Mouse (Mus musculus) ES-Bruce4 (cell line): ENCODE results near the gene Amfr. TPM values are rescaled to one million over a fixed set of nuclear protein-coding genes. Genes with fewer than 3 reads are reported as not detected.
A peak's percentile ranks its signal among the peaks of the same experiment; 100 is the strongest.

ENCODE experiments used
- H3K27ac ChIP-seq: 2 replicates; pipeline ENCODE4 v1.5.1; 2012; ENCODE audit warnings: low read length, inconsistent platforms; ENCODE audit not compliant: insufficient read depth
- H3K27me3 ChIP-seq: 2 replicates; pipeline ENCODE4 v1.6.1; 2012; ENCODE audit warnings: mild to moderate bottlenecking, low read length, inconsistent platforms; ENCODE audit not compliant: control insufficient read depth, poor library complexity, insufficient read depth, severe bottlenecking
- H3K36me3 ChIP-seq: 2 replicates; pipeline ENCODE4 v1.6.1; 2012; ENCODE audit warnings: inconsistent platforms, mild to moderate bottlenecking, low read length, moderate library complexity; ENCODE audit not compliant: control insufficient read depth, poor library complexity, insufficient read depth, severe bottlenecking
- H3K4me1 ChIP-seq: one replicate; pipeline ENCODE4 v1.8.1; 2011; ENCODE audit warnings: low read length; ENCODE audit not compliant: control insufficient read depth, insufficient read depth
- H3K4me3 ChIP-seq: 2 replicates; pipeline ENCODE4 v1.5.1; 2011; ENCODE audit warnings: low read depth, mild to moderate bottlenecking, low read length
- H3K9ac ChIP-seq: 2 replicates; pipeline ENCODE4 v1.6.1; 2012; ENCODE audit warnings: low read depth, mild to moderate bottlenecking, inconsistent platforms; ENCODE audit not compliant: poor library complexity, severe bottlenecking
- H3K9me3 ChIP-seq: replicated peaks from 2 replicates; pipeline ENCODE4 v1.6.1; 2012; ENCODE audit warnings: mild to moderate bottlenecking, low read length, inconsistent platforms; ENCODE audit not compliant: control insufficient read depth, poor library complexity, insufficient read depth, severe bottlenecking
- CTCF ChIP-seq: IDR thresholded peaks from one replicate; pipeline ENCODE4 v1.8.1; 2011; ENCODE audit warnings: low read depth, low read length
- EP300 ChIP-seq: IDR thresholded peaks from 2 replicates; pipeline ENCODE4 v1.6.1; 2011; ENCODE audit warnings: low read depth, low read length; ENCODE audit not compliant: insufficient read depth
- POLR2A ChIP-seq: IDR thresholded peaks from one replicate; pipeline ENCODE4 v1.8.1; 2011; ENCODE audit warnings: low read length; ENCODE audit not compliant: insufficient read depth
- polyA plus RNA-seq: library from polyadenylated mRNA; stranded (reverse); fragments of >200 nt; gene quantifications from 2 replicates; pipeline ENCODE4 v1.2.4, GENCODE M21; 2011; ENCODE audit warnings: low read depth; ENCODE audit not compliant: missing spikeins, insufficient read depth, insufficient read length

Amfr gene
- polyA plus RNA-seq, 1 experiment: 28.6 TPM

GRCm38 (mm10) chr8:93938193-93938592 lies 74.4 kb downstream of the Amfr start:
- no peak overlapping the region for H3K9ac ChIP-seq
- no peak overlapping the region for H3K27ac ChIP-seq
- H3K36me3 ChIP-seq: no peaks in the 10 kb centered on the region
- H3K27me3 ChIP-seq: no peaks in the 10 kb centered on the region
- no peaks in the 10 kb centered on the region for H3K9me3 ChIP-seq
- no peak overlapping the region for H3K4me3 ChIP-seq
- H3K4me1 ChIP-seq: no peaks in the 10 kb centered on the region
- TF ChIP-seq POLR2A: no peak
- no peak for TF ChIP-seq CTCF
- TF ChIP-seq EP300: no peak

DNA sequence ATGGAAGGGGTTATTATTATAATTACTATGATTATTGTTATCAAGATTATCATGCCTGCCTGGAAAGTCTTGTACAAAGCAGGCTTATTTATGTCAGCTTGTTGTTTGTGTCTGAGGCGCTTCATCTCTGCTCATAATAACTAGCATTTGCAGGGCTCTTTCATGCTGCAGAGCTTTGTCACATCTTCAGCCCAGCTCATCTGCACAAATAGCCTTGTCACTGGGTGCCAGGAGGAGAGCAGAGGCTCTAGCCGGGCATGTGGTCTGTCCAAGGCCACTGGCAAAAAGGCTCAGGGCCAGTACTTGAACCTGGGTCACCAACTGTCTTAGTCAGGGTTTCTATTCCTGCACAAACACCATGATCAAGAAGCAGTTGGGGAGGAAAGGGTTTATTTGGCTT lies 79.4 kb downstream of the Amfr start:
- no peak overlapping the region for H3K4me3 ChIP-seq
- TF ChIP-seq CTCF: no peak
- TF ChIP-seq POLR2A: no peak
- no peak for TF ChIP-seq EP300
- H3K9ac ChIP-seq: no peak overlapping the region
- H3K9me3 ChIP-seq: no peaks in the 10 kb centered on the region
- no peak overlapping the region for H3K27ac ChIP-seq
- H3K27me3 ChIP-seq: no peaks in the 10 kb centered on the region
- H3K4me1 ChIP-seq: no peaks in the 10 kb centered on the region
- no peaks in the 10 kb centered on the region for H3K36me3 ChIP-seq

DNA sequence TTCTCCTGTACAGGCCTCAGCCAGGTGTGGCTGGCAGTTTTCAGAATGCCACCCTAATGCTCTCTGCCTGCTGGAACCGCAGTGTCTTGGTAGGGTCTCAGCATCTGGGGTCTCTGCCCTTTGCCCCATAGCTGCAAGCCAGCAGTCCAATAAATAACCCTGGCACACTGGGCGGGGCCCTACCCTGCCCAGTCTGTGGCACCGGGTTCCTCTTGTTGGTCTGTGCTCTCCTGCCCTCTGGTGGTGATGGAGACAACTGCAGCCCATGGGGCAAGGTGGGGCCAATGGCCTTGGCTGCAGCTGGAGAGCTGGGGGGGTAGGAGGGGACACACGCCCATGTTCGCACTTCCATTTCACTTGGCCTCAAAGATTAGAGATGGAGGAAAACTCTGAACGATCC lies 79.8 kb downstream of the Amfr start:
- Histone ChIP-seq H3K9ac (no peak overlapping the region), H3K27me3 (no peaks in the 10 kb centered on the region), H3K4me3 (no peak overlapping the region), H3K27ac (no peak overlapping the region), H3K4me1 (no peaks in the 10 kb centered on the region), H3K9me3 (no peaks in the 10 kb centered on the region), H3K36me3 (no peaks in the 10 kb centered on the region)
- TF ChIP-seq POLR2A: no peak
- peak; percentile 90 for TF ChIP-seq CTCF
- TF ChIP-seq EP300: no peak

DNA sequence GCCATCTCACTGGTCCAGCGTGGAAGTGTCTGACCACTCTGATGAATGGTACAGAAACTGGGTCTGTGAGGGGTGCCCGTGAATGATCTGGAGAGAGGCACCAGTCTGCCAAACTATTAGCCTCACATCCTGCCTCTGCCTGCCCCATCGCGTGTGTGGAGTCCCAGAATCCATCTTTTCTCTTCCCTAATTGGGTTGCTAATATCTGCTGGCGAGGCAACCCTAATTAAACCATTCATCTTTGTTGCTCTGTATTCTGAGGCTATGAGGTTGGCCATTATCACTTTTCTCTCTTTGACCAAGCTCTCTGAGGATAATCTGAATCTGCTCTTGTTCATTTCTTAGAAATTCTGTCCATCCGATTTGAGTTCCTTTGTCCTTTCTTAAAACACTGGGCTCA lies 81.3 kb downstream of the Amfr start:
- Histone ChIP-seq H3K9me3 (no peaks in the 10 kb centered on the region), H3K4me3 (no peak overlapping the region), H3K4me1 (no peaks in the 10 kb centered on the region), H3K36me3 (no peaks in the 10 kb centered on the region), H3K27me3 (no peaks in the 10 kb centered on the region), H3K9ac (no peak overlapping the region), H3K27ac (no peak overlapping the region)
- TF ChIP-seq CTCF (no peak), EP300 (no peak), POLR2A (no peak)

- H3K4me3 ChIP-seq: no peak overlapping the region
- TF ChIP-seq POLR2A: no peak
- no peak for TF ChIP-seq CTCF
- no peak for TF ChIP-seq EP300
- no peaks in the 10 kb centered on the region for H3K4me1 ChIP-seq
- H3K9me3 ChIP-seq: no peaks in the 10 kb centered on the region
- no peaks in the 10 kb centered on the region for H3K36me3 ChIP-seq
- no peaks in the 10 kb centered on the region for H3K27me3 ChIP-seq
- no peak overlapping the region for H3K27ac ChIP-seq
- H3K9ac ChIP-seq: no peak overlapping the region
Observed at GRCm38 (mm10) chr8:93929233-93929632, 83.4 kb downstream of the Amfr start.

GRCm38 (mm10) chr8:93925513-93925912 lies 87.1 kb downstream of the Amfr start:
- no peak overlapping the region for H3K9ac ChIP-seq
- H3K4me1 ChIP-seq: no peaks in the 10 kb centered on the region
- no peaks in the 10 kb centered on the region for H3K36me3 ChIP-seq
- H3K4me3 ChIP-seq: no peak overlapping the region
- TF ChIP-seq EP300 (no peak), CTCF (no peak), POLR2A (no peak)
- no peaks in the 10 kb centered on the region for H3K27me3 ChIP-seq
- no peak overlapping the region for H3K27ac ChIP-seq
- no peaks in the 10 kb centered on the region for H3K9me3 ChIP-seq
